Mouse (Mus musculus) testis, adult 2 months (tissue): ENCODE measurements around the gene Nck2.

ENCODE experiments used
- CTCF ChIP-seq: fragments of 200-500 bp; IDR thresholded peaks from 2 replicates; pipeline ENCODE4 v1.5.1; 2012; ENCODE audit warnings: low read depth, mild to moderate bottlenecking, inconsistent platforms, low read length, moderate library complexity; ENCODE audit not compliant: control insufficient read depth, insufficient read depth, insufficient replicate concordance
- POLR2A ChIP-seq: fragments of 200-500 bp; IDR thresholded peaks from 2 replicates; pipeline ENCODE4 v1.6.1; 2012; ENCODE audit warnings: low read depth, mild to moderate bottlenecking, inconsistent platforms, low read length, moderate library complexity; ENCODE audit not compliant: control insufficient read depth

- no peak for TF ChIP-seq CTCF
- no peak; the same call in 1 of the 2 replicates for TF ChIP-seq POLR2A
Observed at GRCm38 (mm10) chr1:43445170-43446088, 1.1 kb downstream of the Nck2 start.
